Mouse (Mus musculus) ovary, postnatal 36 days (tissue): ENCODE results near the gene 2410004B18Rik.

Experiments used
- DNase-seq: peaks from one replicate; pipeline ENCODE4 v3.0.0; 2022; ENCODE audit warnings: low spot score, mixed read lengths

2410004B18Rik gene

GRCm38 (mm10) chr3:145929525-145930400, 8.1 kb upstream of the 2410004B18Rik start:
- DNase-seq, result no peak

DNA sequence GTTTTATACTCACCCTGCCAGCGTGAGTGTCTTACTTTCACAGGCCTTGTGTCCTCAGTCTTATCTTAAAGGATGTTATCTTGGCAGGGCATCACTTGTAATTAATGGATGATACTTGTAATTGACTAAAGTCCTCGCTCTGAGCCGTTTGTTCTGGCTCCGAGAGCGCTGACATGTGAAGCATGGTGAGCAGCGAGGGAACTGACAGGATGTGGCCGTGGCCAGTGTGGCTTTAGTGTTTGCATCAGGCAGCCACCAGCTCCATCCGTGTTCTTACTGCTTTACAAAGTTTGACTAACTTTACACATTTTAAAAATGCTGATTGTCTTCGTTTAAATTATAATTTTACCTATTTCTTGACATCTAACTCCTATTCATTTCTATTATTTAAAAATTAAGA, 4.0 kb upstream of the 2410004B18Rik start:
- no peak for DNase-seq

DNA sequence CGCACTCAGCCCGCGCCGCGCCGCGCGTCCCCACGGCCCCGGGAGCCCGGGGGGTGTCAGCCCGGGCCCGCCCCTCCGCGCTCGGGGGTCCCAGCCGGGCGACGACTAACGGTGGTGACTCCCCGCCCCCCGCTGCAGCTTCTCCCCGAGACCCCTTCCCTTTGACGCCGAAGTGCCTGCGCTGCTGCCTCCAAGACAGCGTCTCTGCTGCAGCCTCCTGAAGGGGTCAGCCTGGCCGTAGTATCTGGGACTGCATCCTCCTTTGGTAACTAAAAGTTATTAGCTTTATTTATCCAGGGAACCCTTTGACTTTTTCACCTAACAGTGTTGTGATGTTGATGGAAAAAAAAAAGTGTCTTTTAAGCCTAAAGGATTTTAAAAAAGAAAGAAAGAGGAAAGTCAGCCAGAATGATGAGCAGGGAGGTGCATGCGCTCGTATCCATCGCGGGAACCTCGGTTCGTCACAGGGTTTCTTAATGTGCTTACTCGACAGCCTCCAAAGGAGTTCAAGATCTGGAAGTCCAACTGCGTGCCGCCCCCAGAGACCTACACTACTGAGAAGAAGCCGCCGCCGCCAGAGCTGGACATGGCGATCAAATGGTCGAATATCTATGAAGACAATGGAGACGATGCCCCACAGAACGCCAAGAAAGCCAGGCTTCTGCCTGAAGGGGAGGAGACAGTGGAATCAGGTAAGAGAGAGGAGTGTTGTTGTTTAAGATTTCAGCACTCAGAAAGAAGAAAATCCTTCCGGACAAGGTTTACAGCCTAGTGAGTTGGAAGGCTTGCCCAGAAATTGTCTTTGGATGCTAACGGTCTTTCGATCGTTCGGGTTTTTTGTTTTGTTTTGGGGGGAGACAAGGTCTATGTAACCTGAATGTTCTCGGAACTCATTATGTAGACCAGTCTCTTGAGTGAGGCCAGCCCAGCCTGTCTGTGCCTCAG, 863 bp downstream of the 2410004B18Rik start:
- no peak for DNase-seq

DNA sequence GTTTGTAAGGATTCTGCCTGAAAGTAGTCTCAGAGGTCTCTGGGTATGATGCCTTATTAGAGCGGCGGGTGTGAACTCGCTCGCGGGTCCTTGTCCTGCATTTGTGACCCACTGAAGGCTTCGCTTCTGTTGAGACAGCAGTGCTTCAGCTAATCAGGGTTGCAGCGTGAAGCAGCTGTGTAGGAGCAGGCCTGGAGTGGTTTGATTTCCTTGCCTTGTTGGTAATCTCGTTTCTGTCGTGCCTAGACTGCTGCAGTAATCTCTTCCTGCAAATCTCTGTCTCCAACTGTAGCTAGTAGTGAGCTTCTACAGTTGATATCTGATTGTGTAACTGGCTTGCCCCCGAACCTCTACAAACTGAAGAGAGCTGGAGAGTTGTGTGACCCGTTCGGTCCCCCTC, 1.6 kb downstream of the 2410004B18Rik start:
- no peak for DNase-seq

DNA sequence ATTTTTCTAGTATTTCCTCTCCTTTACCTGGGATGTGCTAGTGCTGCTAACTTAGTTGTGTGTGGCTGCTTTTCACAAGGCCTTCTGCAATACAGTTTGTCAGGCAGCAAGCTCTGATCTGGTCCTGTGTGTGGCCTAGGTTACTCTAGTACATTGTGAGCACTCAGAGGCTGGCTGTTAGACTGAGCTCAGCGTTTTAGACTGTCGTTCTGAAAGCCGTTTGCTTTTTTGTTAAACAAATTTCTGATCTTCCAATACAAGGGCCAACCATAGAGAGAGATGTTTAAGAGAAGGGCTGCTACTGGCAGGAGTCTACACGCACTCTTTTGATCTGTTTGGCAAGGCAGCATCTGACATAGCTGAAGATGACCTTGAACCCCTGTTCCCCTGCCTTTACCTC, 2.2 kb downstream of the 2410004B18Rik start:
- DNase-seq, result no peak

GRCm38 (mm10) chr3:145941971-145942370, 4.2 kb downstream of the 2410004B18Rik start:
- peak; percentile 38 for DNase-seq

GRCm38 (mm10) chr3:145944348-145944747, 6.5 kb downstream of the 2410004B18Rik start:
- DNase-seq, result no peak

GRCm38 (mm10) chr3:145945904-145946303, 8.1 kb downstream of the 2410004B18Rik start:
- DNase-seq, result no peak

GRCm38 (mm10) chr3:145946654-145947053, 8.8 kb downstream of the 2410004B18Rik start:
- DNase-seq, result no peak

DNA sequence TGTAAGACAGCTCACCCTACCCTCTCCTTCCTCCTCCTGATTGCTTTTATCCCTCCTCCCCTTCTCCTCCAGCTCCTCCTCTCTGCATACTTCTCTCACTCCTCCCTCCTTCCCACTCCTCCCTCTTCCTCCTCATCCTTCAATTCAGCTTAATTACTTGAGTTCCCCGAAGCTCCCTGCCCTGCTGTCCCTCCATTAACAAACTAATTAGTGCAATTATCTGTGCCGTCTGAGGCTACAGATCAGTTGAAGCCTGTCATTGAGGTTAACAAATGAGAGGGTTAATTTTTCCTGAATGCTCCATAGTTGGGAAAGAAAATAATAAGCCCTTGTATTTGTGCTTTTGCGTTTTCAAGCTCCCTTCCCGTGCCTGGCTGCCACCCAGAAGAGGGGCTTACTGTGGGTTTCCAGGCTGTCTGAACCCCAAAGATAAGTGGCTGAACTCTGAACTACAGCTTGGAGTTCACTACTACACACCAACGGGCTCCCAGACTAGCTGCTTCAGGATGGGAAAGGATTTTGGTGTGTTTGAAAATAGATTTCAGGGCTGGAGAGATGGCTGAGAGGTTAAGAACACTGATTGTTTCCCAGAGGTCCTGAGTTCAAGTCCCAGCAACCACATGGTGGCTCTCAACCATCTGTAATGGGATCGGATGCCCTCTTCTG, 9.9 kb downstream of the 2410004B18Rik start:
- no peak for DNase-seq

GRCm38 (mm10) chr3:145950034-145950814, 12.4 kb downstream of the 2410004B18Rik start:
- DNase-seq, result peak; percentile 28

DNA sequence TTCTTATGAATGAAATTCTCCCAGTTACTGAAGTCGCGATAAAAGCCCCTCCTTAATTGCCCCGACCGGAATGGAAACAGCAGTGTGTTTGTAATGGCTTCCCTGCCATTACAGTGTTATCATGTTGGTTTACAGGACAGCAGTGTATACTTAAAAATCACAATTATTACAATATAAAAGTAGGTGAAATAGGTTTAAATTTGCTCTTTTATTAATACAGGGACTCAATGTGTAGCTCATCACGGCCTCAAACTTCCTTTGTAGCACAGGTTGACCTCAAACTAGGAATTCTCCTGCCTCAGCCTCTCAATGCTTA, 13.0 kb downstream of the 2410004B18Rik start:
- DNase-seq, result no peak

GRCm38 (mm10) chr3:145951287-145952165, 13.7 kb downstream of the 2410004B18Rik start:
- DNase-seq, result no peak

DNA sequence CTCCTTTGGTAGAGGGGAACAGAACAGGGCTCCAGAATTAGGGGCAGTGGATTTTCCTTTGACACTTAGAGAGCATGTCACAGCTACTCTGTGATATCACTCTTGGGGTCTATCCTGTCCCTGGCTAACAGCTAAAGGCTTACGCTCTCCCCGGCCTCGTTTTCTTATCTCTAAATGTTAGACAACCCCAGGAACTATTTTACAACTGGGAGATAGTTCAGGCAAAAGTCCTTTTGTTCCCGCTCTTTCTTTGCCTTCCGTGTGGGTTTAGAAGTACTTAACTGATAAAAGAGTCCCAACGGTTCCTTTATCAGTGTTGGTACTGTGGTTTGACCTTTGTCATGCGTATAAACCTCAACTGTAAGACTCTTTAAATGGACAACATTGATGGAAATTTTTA, 15.1 kb downstream of the 2410004B18Rik start:
- no peak for DNase-seq

DNA sequence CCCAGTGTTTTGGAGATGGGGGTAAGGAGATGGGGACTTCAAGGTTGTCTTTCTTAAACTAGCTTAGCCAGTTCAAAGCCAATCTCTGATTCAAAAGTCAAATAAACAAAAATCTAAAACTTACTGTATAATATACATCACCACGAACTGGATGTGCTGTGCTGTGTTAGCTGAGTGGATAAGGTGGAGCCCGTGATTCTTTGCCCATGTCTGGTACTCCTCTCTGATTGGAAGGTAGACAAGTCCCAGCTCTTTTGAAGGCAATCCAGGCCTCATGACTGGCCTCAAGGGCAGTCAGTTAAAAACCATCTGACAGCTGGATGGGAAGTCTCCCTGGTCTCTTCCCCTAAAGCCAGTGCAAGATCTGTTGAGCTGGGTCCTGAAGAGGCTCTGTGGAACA, 15.6 kb downstream of the 2410004B18Rik start:
- no peak for DNase-seq

DNA sequence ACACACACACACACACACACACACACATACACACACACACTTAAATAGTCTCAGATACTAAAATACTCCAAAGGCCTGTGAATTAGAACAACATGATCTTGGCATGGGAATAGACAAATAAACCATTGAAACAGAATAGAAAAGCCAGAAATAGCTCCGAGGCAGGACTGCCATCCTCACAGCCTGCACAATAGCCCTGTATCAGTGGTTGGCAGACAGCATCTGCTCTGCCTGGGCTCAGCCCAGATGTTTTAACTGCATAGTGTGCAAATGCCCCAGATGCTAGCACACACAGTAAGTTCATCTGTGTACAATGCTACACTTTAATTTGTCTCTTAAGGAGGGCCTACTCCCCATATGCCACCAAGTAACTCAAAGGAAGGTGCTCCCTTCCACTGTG, 22.0 kb downstream of the 2410004B18Rik start:
- DNase-seq, result no peak

- no peak for DNase-seq
Measured at GRCm38 (mm10) chr3:145962411-145962810, 24.6 kb downstream of the 2410004B18Rik start.

GRCm38 (mm10) chr3:145963101-145964017, 25.5 kb downstream of the 2410004B18Rik start:
- no peak for DNase-seq

DNA sequence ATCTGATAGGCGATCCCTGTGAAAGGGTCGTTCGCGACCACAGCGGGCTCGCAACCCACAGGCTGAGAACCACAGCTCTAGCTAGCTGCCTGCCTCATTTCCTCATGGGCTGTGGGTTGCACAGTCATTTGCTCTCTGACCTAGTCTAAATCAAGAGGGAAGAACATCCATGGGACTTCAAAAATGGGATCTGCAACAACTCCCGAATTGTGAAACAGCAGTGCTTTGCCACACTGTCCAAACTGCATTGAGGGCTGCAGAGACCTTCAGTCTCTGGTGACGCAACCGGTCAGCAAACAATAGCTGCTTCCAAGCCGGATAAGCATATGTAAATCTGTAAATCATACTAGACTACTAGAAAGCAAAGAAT, 26.2 kb downstream of the 2410004B18Rik start:
- peak; percentile 5 for DNase-seq

DNA sequence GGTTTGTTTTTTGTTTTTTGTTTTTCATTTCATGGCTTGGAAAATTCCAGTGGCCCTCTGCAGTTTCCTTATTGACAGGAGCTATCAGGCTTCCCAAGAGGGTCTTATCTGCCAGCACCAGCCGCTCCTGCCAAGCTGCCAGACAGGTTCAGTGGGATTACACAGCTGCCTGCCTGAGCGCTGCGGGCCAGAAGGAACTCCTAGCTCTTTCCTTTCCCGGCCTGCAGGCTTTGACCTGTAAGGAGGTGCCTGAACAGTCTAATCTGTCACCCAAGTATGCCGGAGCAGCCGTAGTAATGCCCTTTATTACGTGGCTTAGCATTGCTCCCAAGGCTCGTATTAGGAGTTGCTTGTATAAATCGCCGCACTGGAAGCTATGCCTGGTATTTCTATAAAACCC, 26.7 kb downstream of the 2410004B18Rik start:
- no peak for DNase-seq
